Mouse (Mus musculus) heart, postnatal 36 days (tissue): ENCODE results near the gene Hormad1. TPM values are rescaled to one million over a fixed set of nuclear protein-coding genes. Genes with fewer than 3 reads are reported as not detected.
"Not testable (repeated sequence)": the region's sequence is repeated elsewhere in the genome, so short reads cannot be mapped to it uniquely, and the experiment has no call there.

Source experiments
- DNase-seq, 2 experiments: peaks; one replicate each; pipeline ENCODE4 v3.0.0; 2021 to 2022
- intact Hi-C: fragments of 180-260 bp; cut with DNase I; formaldehyde crosslinking; loops from one replicate; pipeline ENCODE4 v1.15.1; 2025
- total RNA-seq, 2 experiments: library from RNA; stranded (reverse); gene quantifications; 2 replicates each; pipeline ENCODE4 v1.2.3; 2021

Gene Hormad1
- total RNA-seq, 2 experiments from 2014 or later, result not detected

GRCm38 (mm10) chr3:95553986-95554385 is 5.5 kb upstream of the Hormad1 start:
- intact Hi-C loops, result no loop called here
- DNase-seq, result no peak

- intact Hi-C loops, result no loop called here
- DNase-seq, result no peak
Observed at GRCm38 (mm10) chr3:95560738-95561137, 1.3 kb downstream of the Hormad1 start.

GRCm38 (mm10) chr3:95561826-95562225 is 2.3 kb downstream of the Hormad1 start:
- intact Hi-C loops, result no loop called here
- DNase-seq, result no peak

- intact Hi-C loops, result no loop called here
- no peak for DNase-seq
Observed at GRCm38 (mm10) chr3:95569585-95569984, 10.1 kb downstream of the Hormad1 start.

GRCm38 (mm10) chr3:95587754-95588603 is 28.5 kb downstream of the Hormad1 start:
- DNase-seq, result no peak
- intact Hi-C loops, result loop anchor here (2.0 kb wide), 1 partner anchor 37 kb away; the partner anchor contains the start of gene Ensa

- intact Hi-C loops, result loop anchor here (2.0 kb wide), 1 partner anchor 36 kb away; the partner anchor contains the start of gene Ensa
- DNase-seq, result peak; percentile 91 to 92
Observed at GRCm38 (mm10) chr3:95588604-95589086, 29.2 kb downstream of the Hormad1 start, which contains the start of gene Golph3l. TSS of gene Golph3l (plus strand) at chr3:95588934.

GRCm38 (mm10) chr3:95598734-95599133 is 39.3 kb downstream of the Hormad1 start:
- no peak for DNase-seq
- intact Hi-C loops, result no loop called here

- intact Hi-C loops, result no loop called here
- no peak for DNase-seq
Observed at GRCm38 (mm10) chr3:95601287-95601686, 41.8 kb downstream of the Hormad1 start.

GRCm38 (mm10) chr3:95606096-95606495 is 46.6 kb downstream of the Hormad1 start:
- DNase-seq, result no peak

GRCm38 (mm10) chr3:95609195-95609594 is 49.7 kb downstream of the Hormad1 start:
- DNase-seq, result no peak
- intact Hi-C loops, result no loop called here

More at GRCm38 (mm10) chr3:95606096-95606495, 46.6 kb downstream of the Hormad1 start:
- intact Hi-C loops, result no loop called here

GRCm38 (mm10) chr3:95613996-95614395 is 54.5 kb downstream of the Hormad1 start:
- intact Hi-C loops, result no loop called here
- DNase-seq, result no peak

GRCm38 (mm10) chr3:95618511-95618910 is 59.0 kb downstream of the Hormad1 start:
- intact Hi-C loops, result loop anchor here (5.0 kb wide), 1 partner anchor 101 kb away; no protein-coding TSS in a partner anchor
- DNase-seq, result no peak

GRCm38 (mm10) chr3:95621241-95621640 is 61.8 kb downstream of the Hormad1 start:
- intact Hi-C loops, result no loop called here
- no peak for DNase-seq

- intact Hi-C loops, DNase-seq: not testable (repeated sequence)
Observed at GRCm38 (mm10) chr3:95622421-95622820, 62.9 kb downstream of the Hormad1 start.

- intact Hi-C loops, result no loop called here
Observed at GRCm38 (mm10) chr3:95623551-95623950, 64.1 kb downstream of the Hormad1 start.

GRCm38 (mm10) chr3:95623991-95624515 is 64.6 kb downstream of the Hormad1 start:
- intact Hi-C loops, result loop anchor here (2.0 kb wide), 1 partner anchor 35 kb away; the partner anchor contains the start of gene Golph3l
- DNase-seq, result not testable (repeated sequence)

More at GRCm38 (mm10) chr3:95623551-95623950, 64.1 kb downstream of the Hormad1 start:
- DNase-seq, result no peak

GRCm38 (mm10) chr3:95624628-95625503 is 65.4 kb downstream of the Hormad1 start, which contains the start of gene Ensa:
TSS of gene Ensa (plus strand) at chr3:95624993.
- intact Hi-C loops, result loop anchor here (2.0 to 5.0 kb wide), 2 partner anchors 36 to 127 kb away; partner anchors contain the start of gene Golph3l
- DNase-seq, result peak; percentile 93 to 97

- intact Hi-C loops, result loop anchor here (5.0 kb wide), 1 partner anchor 125 kb away; no protein-coding TSS in a partner anchor
- DNase-seq, result no peak
Observed at GRCm38 (mm10) chr3:95627763-95628162, 68.3 kb downstream of the Hormad1 start.

GRCm38 (mm10) chr3:95629755-95630154 is 70.3 kb downstream of the Hormad1 start:
- intact Hi-C loops, result loop anchor here (5.0 kb wide), 1 partner anchor 123 kb away; no protein-coding TSS in a partner anchor
- DNase-seq, result no peak

- no peak for DNase-seq
- intact Hi-C loops, result no loop called here
Observed at GRCm38 (mm10) chr3:95630856-95631255, 71.4 kb downstream of the Hormad1 start.
